Mouse (Mus musculus): ENCODE data around the gene Them7.

Them7 gene

DNA sequence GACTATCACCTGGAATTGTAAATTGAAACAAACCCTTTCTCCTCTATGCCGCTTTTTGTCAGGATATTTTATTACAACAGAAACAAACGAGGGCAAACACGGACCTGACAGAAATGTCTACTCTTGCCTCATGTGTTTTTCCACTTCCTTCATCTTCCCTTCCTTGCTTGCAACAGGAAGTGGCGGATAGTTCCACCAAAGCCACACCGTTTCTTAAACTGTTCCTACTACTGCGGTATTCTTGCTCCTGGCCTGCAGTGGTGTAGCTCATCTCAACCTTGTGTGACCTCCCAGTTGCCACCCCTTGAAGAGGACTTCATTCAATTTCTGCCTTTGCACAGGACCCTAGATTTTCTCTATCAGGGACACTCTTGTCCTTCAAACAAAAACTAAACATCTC, 81.8 kb downstream of the Them7 start:
- DNase-seq (ENCODE audit: extremely low spot score, low spot score), result no peak

DNA sequence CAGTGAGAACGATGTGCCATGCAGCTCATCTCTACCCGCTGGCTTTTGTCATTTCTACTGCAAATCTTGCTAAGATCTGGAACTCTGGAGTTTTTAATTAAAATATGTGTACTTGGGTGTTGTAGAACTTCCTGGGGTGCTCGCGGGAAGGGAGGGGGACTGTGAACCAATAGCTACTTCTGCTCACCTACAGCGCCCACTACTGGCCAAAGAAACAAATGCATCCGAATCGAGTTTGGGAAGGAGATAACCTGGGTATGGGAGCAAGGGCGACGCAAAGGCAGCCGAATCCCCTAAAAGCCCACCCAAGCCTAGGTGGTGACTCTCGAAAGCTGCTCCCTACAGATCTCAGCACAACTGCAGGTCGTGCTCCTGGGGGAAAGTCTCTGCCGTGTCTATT, 87.3 kb downstream of the Them7 start:
- peak; percentile 27 for DNase-seq (ENCODE audit: extremely low spot score, low spot score)

DNA sequence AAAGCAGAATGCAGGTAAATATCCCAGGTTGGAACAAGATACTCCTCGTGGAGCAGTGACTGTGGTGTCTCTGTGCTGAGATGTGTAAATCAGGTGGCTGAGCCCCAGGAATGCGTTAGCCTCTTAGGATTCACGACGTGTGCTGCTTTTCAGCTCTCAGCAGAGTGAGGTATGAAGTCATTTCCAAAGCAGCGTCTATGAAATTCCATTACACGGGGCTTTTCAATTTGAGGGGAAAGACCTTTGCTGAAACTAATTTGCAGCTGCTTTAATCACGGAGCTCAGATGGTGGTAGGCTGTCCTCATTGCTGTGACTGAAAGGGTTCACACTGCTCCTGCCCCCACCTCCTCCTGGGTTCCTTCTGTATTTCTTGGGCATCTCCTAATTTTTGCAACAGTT, 87.9 kb downstream of the Them7 start:
- no peak for DNase-seq (ENCODE audit: extremely low spot score, low spot score)

DNA sequence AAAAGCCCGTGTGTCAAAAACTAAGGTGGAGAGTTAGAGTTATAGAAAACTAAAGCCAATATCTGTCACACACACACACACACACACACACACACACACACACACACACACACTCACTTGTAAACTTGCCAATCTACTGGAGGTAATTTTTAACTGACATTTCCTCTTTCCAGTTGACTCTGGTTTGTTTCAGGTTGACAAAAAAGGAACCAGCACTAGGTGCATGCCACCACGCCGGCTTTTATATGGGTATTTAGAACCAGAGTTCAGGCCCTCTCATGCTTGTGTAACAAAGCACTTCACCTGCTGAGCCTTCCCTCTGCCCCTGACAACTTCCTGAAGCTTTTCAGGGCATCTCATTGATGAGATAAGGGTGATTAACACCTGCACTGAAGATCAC, 89.0 kb downstream of the Them7 start:
- no peak for DNase-seq (ENCODE audit: extremely low spot score, low spot score)

DNA sequence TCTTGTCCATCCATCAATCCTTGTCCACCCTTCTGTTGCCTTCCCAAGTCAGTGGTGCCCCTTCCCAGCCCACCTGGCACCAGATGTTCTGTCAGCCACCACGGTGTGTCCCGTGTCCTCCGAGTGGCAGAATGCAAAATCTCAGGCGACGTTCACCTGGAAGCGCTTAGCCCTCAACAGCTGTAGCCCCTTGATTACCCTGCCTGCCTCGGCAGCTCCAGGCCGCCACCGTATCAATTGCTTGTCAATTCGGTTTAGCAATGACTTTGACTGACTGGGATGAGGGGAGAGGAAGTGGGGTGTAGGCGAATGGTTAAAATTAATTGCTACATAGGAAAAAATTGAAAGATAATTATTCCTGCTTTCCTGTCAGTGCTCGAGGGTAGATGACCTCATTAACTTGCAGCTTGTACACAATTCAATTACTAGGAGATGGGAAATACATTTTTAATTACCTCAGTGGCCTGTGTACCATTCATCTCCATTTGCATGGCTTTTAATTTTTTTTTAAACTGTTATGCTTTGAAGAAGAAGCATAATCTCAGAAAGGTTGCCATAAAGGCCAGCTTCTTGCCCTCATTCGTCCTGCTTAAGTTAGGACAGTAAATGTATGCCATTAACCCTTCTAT, 93.5 kb downstream of the Them7 start:
- DNase-seq (ENCODE audit: extremely low spot score, low spot score), result no peak

DNA sequence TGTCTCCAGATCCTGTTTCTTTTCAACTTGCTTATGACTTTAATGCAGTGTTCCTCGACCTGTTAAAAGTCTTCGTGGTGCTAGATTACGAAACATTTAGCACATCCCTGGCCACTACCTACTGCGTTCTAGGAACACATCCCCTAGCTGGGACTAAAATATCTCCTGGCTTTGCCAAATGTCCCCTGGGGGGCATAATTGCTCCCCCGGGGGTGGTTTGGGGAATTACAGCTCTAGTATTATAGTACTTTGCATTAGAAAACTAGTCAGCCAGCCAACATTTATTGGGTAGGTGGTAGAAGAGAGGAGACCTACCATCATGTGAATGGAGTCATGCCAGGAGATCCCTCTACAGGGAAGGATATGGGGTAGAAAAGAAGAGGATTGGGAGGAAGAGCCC, 101.9 kb downstream of the Them7 start:
- DNase-seq (ENCODE audit: extremely low spot score, low spot score), result no peak

DNA sequence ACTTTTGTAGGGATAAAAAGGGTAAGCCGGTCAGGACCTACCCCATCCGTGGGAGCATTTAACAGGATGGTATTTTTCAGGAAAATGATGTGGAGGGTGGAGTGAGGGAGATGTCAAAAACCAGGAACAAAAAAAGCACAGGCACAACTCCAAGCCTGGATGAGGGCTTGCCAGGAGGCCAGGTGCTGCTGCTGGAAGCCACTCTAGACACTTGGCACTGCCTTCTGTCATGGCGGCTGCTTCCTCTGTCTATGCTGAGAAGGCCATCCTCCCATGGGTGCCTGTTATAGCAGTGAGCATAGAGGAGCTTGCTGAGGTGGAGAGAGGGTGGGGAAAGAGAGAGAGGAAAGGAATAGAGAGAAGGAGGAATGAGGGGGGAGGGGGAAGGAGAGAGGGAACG, 105.9 kb downstream of the Them7 start:
- DNase-seq (ENCODE audit: extremely low spot score, low spot score), result no peak

DNA sequence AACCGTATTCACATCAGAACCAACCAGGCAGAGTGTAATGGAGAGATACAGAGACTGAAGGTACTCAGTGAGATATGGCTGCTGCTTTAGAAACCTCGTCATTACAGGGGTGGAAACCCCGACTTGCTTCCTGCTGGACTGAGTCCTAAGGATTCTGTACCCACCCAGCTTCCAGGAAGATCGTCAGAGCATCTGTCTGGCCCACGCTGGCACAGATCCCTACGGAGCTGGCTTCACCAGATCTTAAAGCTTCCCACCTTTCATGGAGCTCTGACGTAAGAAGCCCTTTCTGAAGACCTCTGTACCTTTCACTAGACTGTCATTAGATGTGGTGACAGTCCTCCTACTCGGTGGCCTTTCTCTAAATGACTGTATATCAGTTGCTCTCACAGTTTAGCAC, 109.0 kb downstream of the Them7 start:
- no peak for DNase-seq (ENCODE audit: extremely low spot score, low spot score)

DNA sequence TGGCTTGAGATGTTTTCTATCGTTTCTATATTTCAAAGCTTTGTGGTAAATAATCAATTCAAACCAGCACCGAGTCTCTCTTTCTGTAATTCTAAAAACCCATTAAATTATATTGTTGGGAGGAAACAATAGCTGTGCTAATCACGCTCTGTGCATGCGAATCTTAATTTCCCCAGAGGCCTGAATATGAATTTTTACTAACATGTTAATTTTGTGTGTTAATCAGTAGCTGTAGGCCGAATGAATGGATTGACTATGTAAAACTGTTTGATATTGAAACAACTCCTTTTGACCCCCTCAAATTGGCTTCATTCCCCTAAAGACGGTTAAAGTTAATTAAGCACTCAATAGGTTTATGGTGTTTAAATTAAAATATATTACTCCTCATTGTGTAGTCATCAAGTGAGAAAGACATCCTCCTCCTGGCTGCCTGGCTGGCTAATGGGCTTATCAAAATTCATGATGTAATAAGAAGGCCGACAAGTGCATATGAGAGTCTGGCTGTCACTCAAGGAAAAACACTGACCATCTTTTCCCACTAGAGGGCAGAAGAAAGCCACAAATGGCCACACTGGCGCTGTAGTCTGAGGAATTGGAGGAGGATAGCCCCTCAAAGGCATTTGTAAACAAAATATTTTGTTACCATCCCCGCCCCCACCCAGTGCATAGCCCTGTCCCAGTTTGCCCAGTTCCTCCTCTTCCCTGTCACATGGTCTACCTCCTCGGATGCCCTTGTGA, 110.0 kb downstream of the Them7 start:
- DNase-seq (ENCODE audit: extremely low spot score, low spot score), result peak; percentile 60

DNA sequence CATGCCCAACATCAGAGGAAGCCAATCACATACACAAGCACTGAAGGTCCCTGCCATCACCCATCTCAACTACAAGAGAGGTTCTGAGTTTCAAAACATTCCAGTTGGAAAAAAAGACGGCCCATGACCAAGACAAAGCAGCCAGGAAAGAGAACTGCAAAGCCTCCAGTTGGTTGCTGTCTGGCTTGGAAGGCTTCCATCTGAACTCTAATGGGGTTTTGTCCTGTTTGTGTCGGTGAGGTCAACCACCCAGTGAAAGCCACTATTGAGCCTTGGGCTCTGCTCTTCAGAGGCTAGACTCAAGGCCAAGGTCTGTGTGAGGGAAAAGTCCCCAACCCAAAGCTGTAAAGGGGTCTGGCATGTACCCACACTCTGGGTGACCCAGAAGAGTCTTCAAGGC, 111.5 kb downstream of the Them7 start:
- no peak for DNase-seq (ENCODE audit: extremely low spot score, low spot score)

DNA sequence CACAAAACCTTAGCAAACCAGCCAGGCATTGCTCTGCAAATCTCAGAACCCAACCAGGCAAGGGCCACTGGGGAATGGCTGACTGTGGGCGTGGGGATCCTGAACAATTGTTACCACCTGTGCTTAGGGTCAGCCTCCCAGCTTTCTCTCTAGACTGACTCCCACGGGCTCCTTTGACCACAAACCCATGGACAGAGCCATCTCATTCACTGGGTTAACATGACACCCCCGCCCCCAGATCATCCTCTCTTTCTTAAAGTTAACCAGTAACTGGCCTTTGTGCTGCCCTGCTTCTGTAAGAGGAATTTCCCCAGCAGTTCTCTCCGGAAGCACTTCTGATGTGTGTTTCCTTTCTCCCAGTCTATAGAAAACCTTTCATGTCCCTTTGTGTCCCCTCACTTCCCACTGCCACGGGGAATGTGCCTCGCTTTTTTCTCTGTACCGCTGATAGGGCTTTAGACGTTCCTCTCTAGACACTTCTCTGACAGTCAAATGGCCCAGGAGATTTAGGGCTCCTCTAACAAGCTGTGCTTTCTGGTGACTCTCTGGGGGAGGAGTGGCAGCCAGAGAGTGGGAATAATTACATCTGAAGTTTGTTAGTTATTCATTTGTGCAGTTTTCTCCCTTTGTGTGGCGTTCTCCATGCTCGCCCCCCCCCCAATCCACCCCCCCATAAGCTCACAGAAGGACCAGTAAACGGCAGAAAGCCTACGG, 112.4 kb downstream of the Them7 start:
- DNase-seq (ENCODE audit: extremely low spot score, low spot score), result peak; percentile 21

DNA sequence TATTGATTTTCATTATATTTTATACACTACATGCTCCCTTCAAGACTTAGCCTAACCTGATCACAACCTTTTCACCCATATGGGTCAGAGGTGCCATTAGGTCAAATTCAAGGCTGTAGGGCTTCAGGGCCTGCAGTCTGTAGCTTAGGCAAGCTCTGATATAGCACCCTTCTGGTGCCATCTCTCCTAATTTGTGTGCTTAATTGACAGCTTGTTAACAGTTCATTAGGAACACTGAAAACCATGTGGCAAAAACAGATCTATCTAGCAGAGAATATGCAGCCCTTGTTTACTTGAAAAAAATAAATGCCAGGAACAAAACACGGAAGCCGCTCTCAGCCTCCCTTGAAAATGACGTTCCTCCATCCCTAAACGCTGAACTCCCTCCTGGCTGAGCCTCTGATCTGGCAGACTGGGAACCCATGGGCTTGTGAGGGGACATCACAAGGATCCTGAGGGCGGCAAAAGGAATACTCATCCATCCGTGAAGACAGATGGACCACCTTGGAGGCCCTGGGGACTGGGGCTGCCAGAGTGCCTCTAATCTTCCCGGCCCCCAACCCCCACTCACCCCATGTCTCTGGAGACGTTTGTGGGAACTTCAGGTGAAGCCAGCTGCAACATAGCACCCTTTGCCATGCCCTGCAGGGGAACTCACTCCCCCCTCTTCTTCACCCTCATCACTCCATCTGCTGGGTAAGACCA, 113.2 kb downstream of the Them7 start:
- DNase-seq (ENCODE audit: extremely low spot score, low spot score), result no peak

DNA sequence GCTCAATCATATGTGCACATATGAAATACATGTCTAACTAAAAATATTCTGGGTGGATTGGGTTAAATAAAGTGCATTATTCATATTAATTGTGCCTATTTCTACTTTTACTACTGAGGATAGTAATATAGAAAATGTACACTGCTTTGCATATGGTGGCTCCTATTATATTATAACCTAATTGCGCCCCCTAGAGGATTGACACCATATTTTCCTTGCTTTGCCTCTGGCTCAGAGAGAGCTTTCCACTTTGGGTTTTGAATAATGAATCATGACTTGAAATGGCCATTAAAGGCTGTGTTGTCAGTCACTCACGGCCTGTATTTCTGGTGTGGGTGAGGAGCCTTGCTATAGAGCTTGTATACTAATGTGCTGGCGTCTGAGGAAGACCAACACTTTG, 115.9 kb downstream of the Them7 start:
- DNase-seq (ENCODE audit: extremely low spot score, low spot score), result no peak

DNA sequence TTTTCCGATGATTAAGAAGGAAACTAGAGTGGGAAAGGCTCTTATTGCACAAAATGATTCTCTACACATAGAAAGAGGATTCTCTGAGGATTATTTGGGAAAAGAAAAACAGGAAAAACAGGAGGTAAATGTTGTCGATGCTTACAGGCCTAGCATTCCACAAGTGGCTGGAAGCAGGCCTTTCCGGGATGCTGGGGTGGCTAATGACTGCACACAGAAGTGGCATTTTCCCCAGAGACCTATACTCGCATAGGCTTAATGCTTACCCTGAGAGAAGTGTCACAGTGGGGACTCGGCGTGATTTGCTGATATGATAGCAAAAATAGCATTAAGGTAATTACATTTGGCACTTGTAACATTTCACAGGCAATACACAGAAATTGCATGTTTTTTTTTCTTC, 124.8 kb downstream of the Them7 start:
- no peak for DNase-seq (ENCODE audit: extremely low spot score, low spot score)

DNA sequence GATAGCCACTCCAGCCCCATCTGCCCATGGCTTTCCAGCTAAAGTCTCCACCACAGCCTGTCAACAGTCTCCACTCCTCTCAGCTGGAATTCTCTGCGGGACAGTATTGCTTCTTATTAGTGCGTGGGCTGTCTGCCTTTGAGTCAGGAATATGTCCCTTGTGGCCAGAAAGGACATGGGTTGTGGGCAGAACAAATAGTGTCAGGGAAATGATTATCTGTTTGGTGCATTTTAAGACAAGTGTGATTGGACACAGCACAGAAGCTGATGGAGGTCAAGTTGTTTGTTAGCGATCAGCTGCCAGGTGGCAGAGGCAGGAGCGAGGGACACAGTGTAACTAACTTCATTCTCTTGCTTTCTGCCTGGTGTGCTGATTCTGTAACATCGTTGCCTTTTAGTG, 132.7 kb downstream of the Them7 start:
- DNase-seq (ENCODE audit: extremely low spot score, low spot score), result no peak

DNA sequence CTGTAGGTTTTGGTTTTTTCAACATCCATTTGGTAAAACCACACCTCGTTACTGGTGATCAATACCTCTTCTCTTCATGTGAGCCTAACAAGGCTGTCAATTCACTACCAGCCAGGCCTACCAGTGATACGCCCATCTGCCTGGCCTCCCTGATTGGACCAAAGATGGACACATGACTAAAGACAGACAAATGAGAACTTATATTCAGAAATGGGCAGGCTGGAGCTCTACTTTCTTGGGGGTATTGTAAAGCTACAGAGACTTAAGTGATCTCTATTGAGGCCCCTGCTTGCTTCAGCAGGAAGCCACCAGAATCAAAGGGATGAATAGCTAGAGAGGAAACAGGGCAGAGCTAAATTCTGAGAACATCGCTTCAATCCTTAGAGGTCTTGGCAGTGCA, 133.9 kb downstream of the Them7 start:
- no peak for DNase-seq (ENCODE audit: extremely low spot score, low spot score)

DNA sequence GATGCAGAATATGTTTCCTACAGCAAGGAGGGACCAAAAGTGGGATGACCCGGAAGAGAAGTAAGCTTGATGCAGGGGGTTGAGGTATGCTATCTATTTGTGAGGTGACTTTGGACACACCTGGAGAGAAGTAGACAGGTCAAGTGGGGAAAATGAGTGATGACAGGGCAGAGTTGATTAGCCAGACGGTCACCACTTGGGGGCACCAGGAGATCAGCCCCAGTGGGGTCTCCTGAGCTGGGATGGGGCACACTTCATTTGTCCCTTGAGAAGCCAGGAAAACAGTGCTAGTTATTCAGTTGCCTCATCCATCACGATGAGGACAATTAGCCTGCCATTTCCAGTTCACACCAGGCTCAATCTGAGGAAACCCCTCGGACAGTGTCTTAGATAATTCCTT, 143.5 kb downstream of the Them7 start:
- no peak for DNase-seq (ENCODE audit: extremely low spot score, low spot score)

DNA sequence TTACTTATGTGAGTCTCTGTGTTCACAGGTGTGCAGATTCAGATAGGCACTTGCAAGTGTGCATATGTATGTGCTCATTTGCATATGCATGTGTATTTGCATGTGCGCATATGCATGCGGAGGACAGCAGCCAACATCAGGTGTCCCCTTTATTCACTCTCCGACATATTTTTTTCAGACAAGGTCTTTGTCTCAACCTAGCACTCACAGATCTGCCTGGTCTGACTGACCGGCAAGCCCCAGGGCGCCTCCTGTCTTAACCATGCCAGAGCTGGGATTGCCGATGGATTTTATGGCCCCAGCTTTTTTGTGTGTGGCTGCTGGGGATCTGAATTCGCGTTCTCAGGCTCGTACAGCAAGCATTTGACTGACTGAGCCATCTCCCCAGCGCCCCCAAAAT, 146.1 kb downstream of the Them7 start:
- no peak for DNase-seq (ENCODE audit: extremely low spot score, low spot score)

DNA sequence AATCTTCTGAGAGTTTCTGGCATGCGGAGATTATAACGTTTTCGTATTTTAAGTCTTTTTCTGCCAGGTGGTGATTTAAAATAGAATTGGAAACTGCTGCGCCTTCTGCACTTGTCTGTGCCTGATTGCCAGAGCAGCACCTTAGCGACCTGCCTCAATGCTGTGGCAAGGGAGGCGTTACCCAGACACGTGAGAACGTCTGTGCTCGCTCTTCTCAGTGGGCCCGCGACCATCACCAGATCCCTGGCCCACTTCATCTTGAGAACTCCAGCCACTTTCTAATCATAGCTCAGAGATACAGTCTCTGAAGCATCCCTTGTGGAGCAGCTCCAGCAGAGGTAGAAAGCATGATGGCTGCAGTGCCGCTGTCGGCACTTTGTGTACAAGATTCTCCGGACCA, 146.6 kb downstream of the Them7 start:
- DNase-seq (ENCODE audit: extremely low spot score, low spot score), result no peak

DNA sequence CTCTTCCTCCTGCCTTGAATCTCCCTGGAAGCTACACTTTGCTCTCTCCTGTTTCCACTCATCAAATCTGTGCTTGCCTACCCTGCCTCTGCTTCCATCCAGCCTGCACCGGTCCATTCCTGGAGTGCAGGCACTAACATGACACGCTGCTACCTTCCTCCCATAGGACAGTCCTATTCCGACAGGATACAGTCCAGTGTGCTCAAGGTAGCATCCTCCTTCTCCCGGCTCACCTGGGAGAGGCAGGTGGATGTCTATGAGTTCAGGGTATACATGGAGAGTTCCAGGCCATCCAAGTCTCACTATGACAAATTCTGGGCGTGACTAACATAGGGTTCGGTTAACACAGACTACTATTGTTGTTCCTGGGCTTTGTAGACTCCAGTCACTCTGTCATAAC, 148.0 kb downstream of the Them7 start:
- no peak for DNase-seq (ENCODE audit: extremely low spot score, low spot score)

DNA sequence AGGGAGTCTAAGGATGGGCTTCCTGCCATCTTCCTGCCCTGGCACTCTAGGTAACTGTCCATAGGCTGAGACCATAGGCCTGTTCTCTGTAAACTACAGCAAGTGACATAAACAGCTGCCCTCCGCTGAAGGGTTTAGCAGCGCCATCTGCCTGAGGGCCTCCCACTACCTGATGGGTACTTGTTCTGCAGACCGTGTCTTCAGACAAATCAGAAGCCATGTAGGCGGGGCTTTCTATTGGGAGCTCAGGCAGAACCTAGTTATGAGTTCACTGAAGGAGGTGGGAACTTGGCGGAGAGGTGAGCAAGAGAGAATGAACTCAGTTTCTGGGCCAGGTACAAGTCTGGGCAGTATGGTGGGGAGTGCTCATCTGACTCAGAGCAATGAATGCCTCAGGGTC, 148.6 kb downstream of the Them7 start:
- no peak for DNase-seq (ENCODE audit: extremely low spot score, low spot score)

DNA sequence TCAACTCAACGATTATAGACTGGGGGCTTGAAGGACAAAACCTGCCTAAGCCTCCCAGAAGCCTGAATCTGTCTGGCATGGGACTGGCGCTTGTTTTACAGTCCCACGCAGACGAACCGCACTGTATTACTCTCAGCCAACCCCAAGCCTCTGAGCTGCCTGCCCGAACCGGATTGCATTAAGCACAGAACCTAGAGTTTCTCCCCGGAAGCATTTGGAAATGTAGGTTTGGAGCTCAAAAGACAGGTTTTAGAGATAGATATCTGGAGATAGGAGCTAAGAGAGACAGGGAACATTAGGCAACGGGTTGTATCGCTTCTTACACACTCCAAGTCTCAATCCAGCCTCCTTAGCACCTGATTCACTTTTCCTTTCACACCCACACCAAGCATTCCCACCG, 149.5 kb downstream of the Them7 start:
- no peak for DNase-seq (ENCODE audit: extremely low spot score, low spot score)
